Mouse (Mus musculus) kidney, postnatal 25 days (tissue): ENCODE measurements around the gene Mrgprh.

Experiments
- DNase-seq, 2 experiments: peaks; one replicate each; pipeline ENCODE4 v3.0.0; 2021; ENCODE audit warnings: mixed read lengths in 2 of 2

Gene Mrgprh

DNA sequence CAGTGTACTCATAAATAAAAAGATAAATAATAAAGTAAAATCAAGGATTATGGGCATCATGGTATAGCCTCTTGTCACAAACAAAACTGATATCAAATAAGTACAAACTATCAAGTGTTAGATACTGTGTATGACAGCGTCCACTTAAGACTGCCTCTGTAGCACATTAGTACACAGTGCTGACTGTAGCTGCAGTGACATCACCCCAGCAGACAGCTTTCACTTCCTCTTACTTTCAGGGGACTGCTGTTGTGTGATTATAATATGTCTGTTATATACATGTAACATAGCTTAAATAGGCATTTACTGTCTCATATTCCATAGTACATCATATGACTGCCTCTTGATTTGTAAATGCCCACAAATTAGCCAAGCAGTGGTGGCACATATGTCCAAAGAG is 45.2 kb downstream of the Mrgprh start:
- DNase-seq, result no peak

DNA sequence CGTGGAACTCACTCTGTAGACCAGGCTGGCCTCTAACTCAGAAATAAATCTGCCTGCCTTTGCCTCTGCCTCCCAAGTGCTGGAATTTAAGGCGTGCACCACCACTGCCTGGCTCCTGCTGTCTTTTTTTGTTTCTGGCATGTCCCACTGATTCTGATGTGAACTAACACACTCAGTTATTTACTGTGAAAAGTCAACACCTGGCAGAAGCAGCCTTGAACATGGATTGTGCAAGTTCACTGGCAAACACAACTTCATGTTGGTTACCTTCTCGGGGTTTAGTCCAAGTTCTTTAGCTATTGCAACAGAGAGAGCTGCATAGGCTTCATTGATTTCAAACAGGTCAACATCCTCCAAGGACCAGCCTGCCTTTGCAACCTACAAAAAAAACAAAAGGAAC is 49.2 kb downstream of the Mrgprh start:
- DNase-seq, result no peak

GRCm38 (mm10) chr17:12925703-12926180 is 49.9 kb downstream of the Mrgprh start:
- no peak for DNase-seq
